Mouse (Mus musculus) embryonic facial prominence, embryonic 12.5 days (tissue): ENCODE results near the gene As3mt. TPM values are rescaled to one million over a fixed set of nuclear protein-coding genes. Genes with fewer than 3 reads are reported as not detected.
"Not testable (repeated sequence)": the region's sequence is repeated elsewhere in the genome, so short reads cannot be mapped to it uniquely, and the experiment has no call there.

Source experiments
- ATAC-seq: fragments of 200-750 bp; cut with Nextera tagmentation; 2 replicates; pipeline ENCODE4 v1.8.0; 2017; ENCODE audit not compliant: insufficient number of reproducible peaks, insufficient read depth, low FRiP score, low TSS enrichment
- H3K27ac ChIP-seq: fragments of 300-500 bp; sonication (generic); 2 replicates; pipeline ENCODE4 v1.5.1; 2016; ENCODE audit warnings: mild to moderate bottlenecking
- H3K27me3 ChIP-seq: fragments of 300-500 bp; sonication (generic); 2 replicates; pipeline ENCODE4 v1.6.1; 2016; ENCODE audit warnings: mild to moderate bottlenecking, moderate library complexity
- H3K36me3 ChIP-seq: fragments of 300-500 bp; sonication (generic); 2 replicates; pipeline ENCODE4 v1.6.1; 2016; ENCODE audit warnings: mild to moderate bottlenecking
- H3K4me1 ChIP-seq: fragments of 300-500 bp; sonication (generic); 2 replicates; pipeline ENCODE4 v1.6.1; 2016
- H3K4me2 ChIP-seq: fragments of 300-500 bp; sonication (generic); replicated peaks from 2 replicates; pipeline ENCODE4 v1.6.1; 2016; ENCODE audit warnings: mild to moderate bottlenecking, moderate library complexity
- H3K4me3 ChIP-seq: fragments of 300-500 bp; sonication (generic); 2 replicates; pipeline ENCODE4 v1.5.1; 2016; ENCODE audit warnings: mild to moderate bottlenecking
- H3K9ac ChIP-seq: fragments of 300-500 bp; sonication (generic); 2 replicates; pipeline ENCODE4 v1.6.1; 2016; ENCODE audit warnings: mild to moderate bottlenecking, moderate library complexity
- H3K9me3 ChIP-seq: fragments of 300-500 bp; sonication (generic); 2 replicates; pipeline ENCODE4 v1.6.1; 2016; ENCODE audit warnings: mild to moderate bottlenecking, moderate library complexity
- WGBS: fragments of 180-500 bp; shearing (Covaris S2); methylation state at CpG from one replicate; pipeline ENCODE4 v1.1.7; 2016; 5-methylcytosine and 5-hydroxymethylcytosine counted together
- polyA plus RNA-seq: library from polyadenylated mRNA; unstranded; fragments of >200 nt; fragmentation: Nextera tagmentation; extraction: Ambion mirVana; gene quantifications from 2 replicates; pipeline ENCODE4 v1.2.1, GENCODE M21; 2016

As3mt gene
- polyA plus RNA-seq, 1 experiment from 2014 or later: 28.5 TPM

DNA sequence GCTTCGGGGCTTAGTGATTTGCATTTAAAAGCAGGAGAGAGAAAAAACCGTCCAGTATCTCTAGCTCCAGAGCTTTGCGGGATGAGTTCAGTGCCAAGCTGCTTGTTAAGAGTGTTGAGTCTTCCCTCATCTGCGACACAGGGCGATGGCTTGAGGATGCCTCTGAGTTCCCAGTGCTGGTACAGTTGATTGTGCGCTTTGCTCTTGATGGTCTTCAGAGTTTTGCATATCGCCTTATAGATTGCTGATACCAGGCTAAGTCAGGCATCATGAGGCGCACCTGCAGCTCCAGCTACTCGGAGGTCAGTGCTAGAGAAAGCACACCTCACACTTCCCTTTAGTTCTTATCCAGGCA is 57.5 kb downstream of the As3mt start:
- Histone ChIP-seq H3K27me3 (peaks cover 16% of the 10 kb centered on the region), H3K27ac (no peak overlapping the region), H3K4me3 (no peak overlapping the region), H3K9ac (no peak overlapping the region), H3K9me3 (no peaks in the 10 kb centered on the region), H3K36me3 (no peaks in the 10 kb centered on the region), H3K4me2 (peak overlapping the region; percentile 96; the same call in 1 of the 2 replicates), H3K4me1 (peaks cover 12% of the 10 kb centered on the region)
- no peak for ATAC-seq
- 69% methylated on average over 9 of the region's 9 CpGs for WGBS

DNA sequence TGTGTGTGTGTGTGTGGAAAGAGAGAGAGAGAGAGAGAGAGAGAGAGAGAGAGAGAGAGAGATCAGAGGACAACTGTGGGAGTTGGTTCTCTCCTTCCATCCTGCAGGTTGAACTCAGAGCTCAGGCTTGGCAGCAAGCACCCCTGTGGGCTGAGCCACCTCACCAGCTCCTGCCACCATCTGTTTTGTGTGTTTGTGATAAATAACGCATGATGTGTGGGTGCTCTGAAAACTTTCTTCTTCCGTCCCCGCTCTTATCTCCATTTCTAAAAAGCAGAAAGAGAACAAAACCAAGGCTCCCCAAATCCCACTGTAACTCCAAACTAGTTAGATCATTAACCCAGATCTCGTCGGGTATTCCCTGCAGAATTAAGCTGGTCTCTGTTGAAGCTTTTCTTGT is 58.9 kb downstream of the As3mt start:
- no peak overlapping the region for H3K27ac ChIP-seq
- no peak for ATAC-seq
- WGBS: 70% methylated on average over 5 of the region's 5 CpGs
- H3K9ac ChIP-seq: no peak overlapping the region
- no peaks in the 10 kb centered on the region for H3K9me3 ChIP-seq
- peaks cover 16% of the 10 kb centered on the region for H3K27me3 ChIP-seq
- H3K36me3 ChIP-seq: no peaks in the 10 kb centered on the region
- peaks cover 15% of the 10 kb centered on the region for H3K4me1 ChIP-seq
- H3K4me3 ChIP-seq: no peak overlapping the region
- H3K4me2 ChIP-seq: no peak overlapping the region

DNA sequence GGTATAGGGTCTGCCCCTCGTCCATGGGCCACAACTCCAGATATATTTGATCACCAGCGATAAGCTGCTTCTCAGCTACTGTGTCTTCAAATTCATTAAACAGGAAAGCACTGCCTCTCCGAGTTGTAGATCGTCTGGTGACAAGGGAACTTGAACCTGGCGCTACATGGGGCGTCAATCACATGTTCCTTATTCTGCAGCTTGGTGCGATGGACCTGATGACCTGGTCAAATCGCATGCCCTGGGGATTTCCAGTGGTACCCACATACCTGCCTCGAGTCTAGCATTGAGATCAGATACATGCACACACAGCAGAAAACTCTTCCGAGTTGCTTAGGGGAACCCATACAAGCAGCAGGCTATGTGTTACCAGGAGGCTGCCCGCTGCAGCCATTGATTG is 62.5 kb downstream of the As3mt start:
- H3K4me1 ChIP-seq: 0 out of 2 replicates have a peak, but pooled peaks cover 3% of the 10 kb centered on the region
- no peaks in the 10 kb centered on the region for H3K9me3 ChIP-seq
- no peak for ATAC-seq
- 85% methylated on average over 11 of the region's 11 CpGs for WGBS
- 0 out of 2 replicates have a peak, but pooled peaks cover 3% of the 10 kb centered on the region for H3K27me3 ChIP-seq
- H3K36me3 ChIP-seq: no peaks in the 10 kb centered on the region
- no peak overlapping the region for H3K4me3 ChIP-seq
- H3K4me2 ChIP-seq: no peak overlapping the region
- no peak overlapping the region for H3K9ac ChIP-seq
- H3K27ac ChIP-seq: no peak overlapping the region

- H3K9me3 ChIP-seq: no peaks in the 10 kb centered on the region
- 56% methylated on average over 6 of the region's 6 CpGs for WGBS
- no peaks in the 10 kb centered on the region for H3K36me3 ChIP-seq
- H3K4me1 ChIP-seq: 0 out of 2 replicates have a peak, but pooled peaks cover 3% of the 10 kb centered on the region
- H3K4me3 ChIP-seq: no peak overlapping the region
- H3K4me2 ChIP-seq: no peak overlapping the region
- no peak overlapping the region for H3K9ac ChIP-seq
- no peaks in the 10 kb centered on the region for H3K27me3 ChIP-seq
- H3K27ac ChIP-seq: no peak overlapping the region
- no peak for ATAC-seq
These were observed 64.5 kb downstream of the As3mt start for GRCm38 (mm10) chr19:46771801-46772200.

DNA sequence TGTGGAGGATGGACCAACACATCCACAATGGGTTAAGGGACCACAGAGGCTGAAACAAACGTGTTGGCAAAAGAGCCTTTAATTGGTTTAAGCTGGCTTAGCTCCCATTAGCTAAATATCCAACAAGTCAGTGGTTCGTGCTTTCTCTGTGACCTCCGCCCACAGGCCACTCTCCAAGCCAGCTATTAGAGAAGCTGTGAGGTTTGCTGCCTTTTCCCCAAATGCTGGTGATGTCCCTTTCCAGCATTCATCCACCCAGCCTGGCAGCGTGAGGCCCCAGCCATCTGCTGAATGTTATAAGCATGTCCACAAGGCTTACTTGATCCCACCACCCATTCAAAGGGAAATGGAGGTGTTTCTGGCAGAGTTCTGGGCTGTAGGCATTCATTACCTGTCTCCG is 69.1 kb downstream of the As3mt start:
- Histone ChIP-seq H3K9ac (no peak overlapping the region), H3K36me3 (no peaks in the 10 kb centered on the region), H3K4me2 (no peak overlapping the region), H3K27ac (no peak overlapping the region), H3K4me1 (no peaks in the 10 kb centered on the region), H3K4me3 (no peak overlapping the region), H3K27me3 (no peaks in the 10 kb centered on the region), H3K9me3 (no peaks in the 10 kb centered on the region)
- 52% methylated on average over 5 of the region's 5 CpGs for WGBS
- ATAC-seq: no peak

- Histone ChIP-seq H3K4me2 (no peak overlapping the region), H3K4me3 (no peak overlapping the region), H3K9ac (no peak overlapping the region), H3K9me3 (no peaks in the 10 kb centered on the region), H3K27ac (no peak overlapping the region), H3K27me3 (no peaks in the 10 kb centered on the region), H3K4me1 (no peaks in the 10 kb centered on the region), H3K36me3 (no peaks in the 10 kb centered on the region)
- ATAC-seq: no peak
- WGBS: 83% methylated on average over 3 of the region's 3 CpGs
These were observed 69.6 kb downstream of the As3mt start for GRCm38 (mm10) chr19:46776850-46777249.

DNA sequence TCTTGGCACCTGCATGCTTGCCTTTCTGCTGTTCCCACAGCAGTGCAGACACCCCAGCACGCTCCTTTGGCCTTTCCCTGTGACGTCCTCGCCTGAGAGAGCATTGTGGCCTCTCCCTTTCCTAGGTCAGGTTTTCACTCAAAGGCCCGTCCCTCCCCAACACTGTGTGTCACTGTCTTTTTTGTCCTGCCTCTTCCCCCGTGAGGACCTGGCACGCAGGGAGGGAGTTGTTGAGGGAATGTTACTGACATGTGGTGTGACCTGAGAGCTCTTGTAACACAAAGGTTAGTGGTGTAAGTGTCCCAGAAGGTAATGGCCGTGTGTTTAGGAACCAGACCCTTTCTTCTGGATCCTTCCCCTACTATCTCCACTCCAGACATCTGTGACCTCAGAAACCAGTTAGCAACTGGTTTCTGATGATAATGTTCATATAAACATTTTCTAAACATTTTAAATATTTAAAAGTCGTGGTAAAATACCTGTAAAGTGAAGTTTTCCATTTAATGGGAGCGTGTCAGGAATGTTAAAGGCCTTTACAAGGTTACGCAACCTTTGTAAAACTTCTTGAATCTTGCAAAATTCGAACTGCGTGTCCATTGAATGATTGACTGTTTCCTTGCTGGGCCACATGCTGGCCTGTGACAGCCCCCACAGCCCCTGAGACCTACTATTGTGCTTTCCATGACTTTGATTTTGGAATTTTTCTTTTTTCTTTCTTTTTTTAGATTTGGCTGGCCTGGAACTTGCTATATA is 70.8 kb downstream of the As3mt start:
- Histone ChIP-seq H3K27me3 (no peaks in the 10 kb centered on the region), H3K9me3 (no peaks in the 10 kb centered on the region), H3K4me3 (no peak overlapping the region), H3K4me1 (no peaks in the 10 kb centered on the region), H3K36me3 (no peaks in the 10 kb centered on the region), H3K9ac (no peak overlapping the region), H3K27ac (no peak overlapping the region), H3K4me2 (no peak overlapping the region)
- no peak for ATAC-seq
- WGBS: 67% methylated on average over 12 of the region's 12 CpGs

DNA sequence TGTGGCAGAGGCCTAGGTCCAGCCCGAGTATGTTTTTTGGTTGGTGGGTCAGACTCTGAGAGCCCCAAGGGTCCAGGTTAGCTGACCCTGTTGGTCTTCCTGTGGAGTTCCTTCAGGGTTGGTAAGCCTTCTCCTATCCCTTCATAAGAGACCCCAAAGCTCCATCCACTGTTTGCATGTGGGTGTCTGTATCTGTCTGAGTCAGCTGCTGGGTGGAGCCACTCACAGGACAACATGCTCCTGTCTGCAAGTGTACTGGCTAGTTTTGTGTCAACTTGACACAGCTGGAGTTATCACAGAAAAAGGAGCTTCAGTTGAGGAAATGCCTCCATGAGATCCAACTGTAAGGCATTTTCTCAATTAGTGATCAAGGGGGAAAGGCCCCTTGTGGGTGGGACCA is 71.9 kb downstream of the As3mt start:
- not testable (repeated sequence) for H3K9ac ChIP-seq, H3K4me2 ChIP-seq, H3K27me3 ChIP-seq, ATAC-seq, H3K27ac ChIP-seq, H3K36me3 ChIP-seq, H3K4me1 ChIP-seq, H3K9me3 ChIP-seq, H3K4me3 ChIP-seq
- WGBS: 83% methylated on average over 1 of the region's 1 CpGs

GRCm38 (mm10) chr19:46784038-46784437 is 76.8 kb downstream of the As3mt start:
- ATAC-seq: no peak
- Histone ChIP-seq H3K9ac (no peak overlapping the region), H3K4me1 (no peaks in the 10 kb centered on the region), H3K27me3 (no peaks in the 10 kb centered on the region), H3K4me2 (no peak overlapping the region), H3K9me3 (no peaks in the 10 kb centered on the region), H3K4me3 (no peak overlapping the region), H3K27ac (no peak overlapping the region), H3K36me3 (no peaks in the 10 kb centered on the region)
- WGBS: 79% methylated on average over 5 of the region's 5 CpGs

DNA sequence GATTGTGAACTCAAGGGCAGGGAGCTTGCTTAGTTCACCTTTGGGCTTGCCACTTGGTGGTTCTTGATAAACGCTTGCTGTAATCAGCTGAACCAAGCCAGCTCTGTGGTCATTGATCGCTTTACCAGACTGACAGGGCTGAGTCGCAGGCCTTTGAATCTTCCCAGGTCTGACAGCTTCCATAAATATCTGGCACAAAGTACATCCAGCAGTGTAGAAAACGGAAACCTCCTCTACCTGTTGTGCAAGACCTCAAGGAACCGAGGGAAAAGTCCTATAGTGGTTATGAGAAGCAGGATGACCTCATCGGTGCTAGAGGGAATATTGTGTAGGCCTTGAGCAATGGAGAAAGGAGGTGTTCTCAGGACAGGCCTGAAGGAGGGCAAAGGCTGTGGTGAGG is 77.2 kb downstream of the As3mt start:
- no peaks in the 10 kb centered on the region for H3K4me1 ChIP-seq
- no peak for ATAC-seq
- no peaks in the 10 kb centered on the region for H3K27me3 ChIP-seq
- H3K9ac ChIP-seq: no peak overlapping the region
- no peaks in the 10 kb centered on the region for H3K36me3 ChIP-seq
- no peaks in the 10 kb centered on the region for H3K9me3 ChIP-seq
- no peak overlapping the region for H3K4me2 ChIP-seq
- no peak overlapping the region for H3K27ac ChIP-seq
- H3K4me3 ChIP-seq: no peak overlapping the region
- WGBS: 91% methylated on average over 6 of the region's 6 CpGs

DNA sequence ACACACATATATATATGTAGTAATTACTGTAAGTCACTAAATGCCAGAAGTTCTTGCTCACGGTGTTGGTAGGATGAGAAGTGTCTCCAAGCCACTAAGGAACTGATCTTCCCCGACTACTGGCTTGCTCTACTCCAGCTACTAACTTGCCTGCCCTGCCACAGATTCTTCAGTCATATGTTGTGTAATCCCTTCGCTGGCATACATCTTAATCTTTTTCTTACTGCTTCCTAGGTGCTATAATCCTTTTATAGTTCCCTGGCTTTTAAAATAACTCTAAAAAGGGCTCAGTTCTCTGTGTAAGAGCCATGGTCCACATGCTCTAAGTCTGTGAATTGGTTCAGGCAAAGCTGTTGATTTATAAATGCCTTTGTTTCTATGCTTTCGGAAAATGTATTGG is 78.4 kb downstream of the As3mt start:
- no peaks in the 10 kb centered on the region for H3K27me3 ChIP-seq
- no peak overlapping the region for H3K9ac ChIP-seq
- 87% methylated on average over 4 of the region's 4 CpGs for WGBS
- no peak overlapping the region for H3K4me3 ChIP-seq
- H3K9me3 ChIP-seq: no peaks in the 10 kb centered on the region
- no peak overlapping the region for H3K4me2 ChIP-seq
- no peak for ATAC-seq
- no peak overlapping the region for H3K27ac ChIP-seq
- H3K36me3 ChIP-seq: no peaks in the 10 kb centered on the region
- H3K4me1 ChIP-seq: no peaks in the 10 kb centered on the region

DNA sequence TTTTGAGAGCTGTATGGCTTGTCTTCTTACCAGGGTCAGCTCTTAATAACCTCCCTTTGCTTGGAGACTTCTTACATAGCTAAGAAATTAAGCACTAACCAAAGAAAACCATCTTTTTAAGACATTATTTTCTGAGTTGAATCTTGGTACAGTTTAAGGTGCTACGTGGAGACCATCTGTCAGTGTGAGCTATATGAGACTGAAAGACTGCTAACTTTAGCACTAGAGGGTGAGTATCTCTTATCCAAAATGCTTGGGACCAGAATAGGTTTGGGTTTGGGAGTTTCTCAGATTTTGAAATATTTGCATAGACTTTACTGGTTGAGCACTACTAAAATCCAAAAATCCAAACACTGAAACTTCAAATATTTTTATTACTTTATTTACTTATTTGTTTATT is 82.5 kb downstream of the As3mt start:
- Histone ChIP-seq H3K27me3 (no peaks in the 10 kb centered on the region), H3K4me3 (no peak overlapping the region), H3K9ac (no peak overlapping the region), H3K4me1 (0 out of 2 replicates have a peak, but pooled peaks cover 11% of the 10 kb centered on the region), H3K27ac (no peak overlapping the region), H3K9me3 (no peaks in the 10 kb centered on the region), H3K4me2 (no peak overlapping the region), H3K36me3 (no peaks in the 10 kb centered on the region)
- WGBS: 90% methylated on average over 1 of the region's 1 CpGs
- ATAC-seq: no peak
